Mouse (Mus musculus): ENCODE results near the gene Reg3a.
"Not testable (repeated sequence)": the region's sequence is repeated elsewhere in the genome, so short reads cannot be mapped to it uniquely, and the experiment has no call there.

The Reg3a gene

GRCm38 (mm10) chr6:78380409-78380808, at the start of gene Reg3a:
TSS of gene Reg3a (plus strand) at chr6:78380709.
- no peak for DNase-seq (ENCODE audit: low spot score in 2 of 2)

- peak in 1 of 2 experiments; percentile 35 for DNase-seq (ENCODE audit: low spot score in 2 of 2)
Measured at GRCm38 (mm10) chr6:78331919-78332569, 48.5 kb upstream of the Reg3a start.

- DNase-seq (ENCODE audit: low spot score in 2 of 2) = peak; percentile 18 to 75
Measured at GRCm38 (mm10) chr6:78340296-78340695, 40.2 kb upstream of the Reg3a start.

GRCm38 (mm10) chr6:78341689-78342088, 38.8 kb upstream of the Reg3a start:
- no peak for DNase-seq (ENCODE audit: low spot score in 2 of 2)

GRCm38 (mm10) chr6:78361971-78362563, 18.4 kb upstream of the Reg3a start:
- DNase-seq (ENCODE audit: low spot score in 2 of 2) = no peak

GRCm38 (mm10) chr6:78370357-78370756, 10.2 kb upstream of the Reg3a start, which contains the start of gene Reg3b:
TSS of gene Reg3b (plus strand) at chr6:78370657.
- no peak for DNase-seq (ENCODE audit: low spot score in 2 of 2)

GRCm38 (mm10) chr6:78378765-78379164, 1.7 kb upstream of the Reg3a start, which contains the start of gene Reg3d:
TSS of gene Reg3d (minus strand) at chr6:78378865.
- no peak for DNase-seq (ENCODE audit: low spot score in 2 of 2)

GRCm38 (mm10) chr6:78385609-78386008, 5.1 kb downstream of the Reg3a start:
- DNase-seq (ENCODE audit: low spot score in 2 of 2) = no peak

- DNase-seq (ENCODE audit: low spot score in 2 of 2) = not testable (repeated sequence)
Measured at GRCm38 (mm10) chr6:78395323-78395722, 14.8 kb downstream of the Reg3a start, which contains the start of gene Reg2. TSS of gene Reg2 (plus strand) at chr6:78395623.

GRCm38 (mm10) chr6:78422411-78422810, 41.9 kb downstream of the Reg3a start, which contains the start of gene Reg1:
TSS of gene Reg1 (plus strand) at chr6:78422711.
- DNase-seq (ENCODE audit: low spot score in 2 of 2) = not testable (repeated sequence)

- no peak for DNase-seq (ENCODE audit: low spot score in 2 of 2)
Measured at GRCm38 (mm10) chr6:78425497-78425896, 45.0 kb downstream of the Reg3a start.
